Mouse (Mus musculus) forebrain, postnatal 0 days (tissue): ENCODE results near the gene Nudt16l1. TPM values are rescaled to one million over a fixed set of nuclear protein-coding genes. Genes with fewer than 3 reads are reported as not detected.

Source experiments
- ATAC-seq: fragments of 200-750 bp; cut with Nextera tagmentation; 2 replicates; pipeline ENCODE4 v1.8.0; 2017; ENCODE audit warnings: mild to moderate bottlenecking, moderate library complexity
- DNase-seq: peaks from one replicate; pipeline ENCODE4 v3.0.0-alpha.2; 2015
- H3K27ac ChIP-seq: fragments of 300-500 bp; sonication (generic); 2 replicates; pipeline ENCODE4 v1.5.1; 2014; ENCODE audit warnings: low read depth, mild to moderate bottlenecking, antibody characterized with exemption, low read length, moderate library complexity, mixed read lengths
- H3K27me3 ChIP-seq: fragments of 300-500 bp; sonication (generic); 2 replicates; pipeline ENCODE4 v1.6.1; 2014; ENCODE audit warnings: mild to moderate bottlenecking, low read length, mixed read lengths; ENCODE audit not compliant: insufficient read depth
- H3K36me3 ChIP-seq: fragments of 300-500 bp; sonication (generic); 2 replicates; pipeline ENCODE4 v1.6.1; 2014; ENCODE audit warnings: mild to moderate bottlenecking, moderate library complexity; ENCODE audit not compliant: insufficient read depth
- H3K4me1 ChIP-seq: fragments of 300-500 bp; sonication (generic); 2 replicates; pipeline ENCODE4 v1.6.1; 2014; ENCODE audit warnings: antibody characterized with exemption; ENCODE audit not compliant: insufficient read depth
- H3K4me2 ChIP-seq: fragments of 300-500 bp; sonication (generic); 2 replicates; pipeline ENCODE4 v1.6.1; 2014; ENCODE audit warnings: low read depth, mild to moderate bottlenecking, moderate library complexity
- H3K4me3 ChIP-seq: fragments of 300-500 bp; sonication (generic); 2 replicates; pipeline ENCODE4 v1.5.1; 2014; ENCODE audit warnings: low read depth, low read length, mixed read lengths
- H3K9ac ChIP-seq: fragments of 300-500 bp; sonication (generic); 2 replicates; pipeline ENCODE4 v1.6.1; 2014; ENCODE audit warnings: mild to moderate bottlenecking
- H3K9me3 ChIP-seq: fragments of 300-500 bp; sonication (generic); 2 replicates; pipeline ENCODE4 v1.6.1; 2016; ENCODE audit warnings: low read length
- CTCF ChIP-seq: sonication (generic); IDR thresholded peaks from 2 replicates; pipeline ENCODE4 v1.5.1; 2016; ENCODE audit warnings: antibody characterized with exemption, control low read depth, low read depth
- WGBS: fragments of 180-500 bp; shearing (Covaris S2); extraction: QIAGEN DNeasy Blood & Tissue Kit; methylation state at CpG from one replicate; pipeline ENCODE4 v1.1.7; 2014; 5-methylcytosine and 5-hydroxymethylcytosine counted together
- polyA plus RNA-seq: library from polyadenylated mRNA; unstranded; fragments of >200 nt; fragmentation: Nextera tagmentation; extraction: Ambion mirVana; gene quantifications from 2 replicates; pipeline ENCODE4 v1.2.1, GENCODE M21; 2015
- total RNA-seq: library from RNA; depleted of rRNA; stranded (reverse); fragments of >200 nt; gene quantifications from 2 replicates; pipeline ENCODE4 v1.2.3, GENCODE M21; 2014

The Nudt16l1 gene
- total and polyA plus RNA-seq, 2 experiments from 2014 or later = 36.6 to 133 TPM

DNA sequence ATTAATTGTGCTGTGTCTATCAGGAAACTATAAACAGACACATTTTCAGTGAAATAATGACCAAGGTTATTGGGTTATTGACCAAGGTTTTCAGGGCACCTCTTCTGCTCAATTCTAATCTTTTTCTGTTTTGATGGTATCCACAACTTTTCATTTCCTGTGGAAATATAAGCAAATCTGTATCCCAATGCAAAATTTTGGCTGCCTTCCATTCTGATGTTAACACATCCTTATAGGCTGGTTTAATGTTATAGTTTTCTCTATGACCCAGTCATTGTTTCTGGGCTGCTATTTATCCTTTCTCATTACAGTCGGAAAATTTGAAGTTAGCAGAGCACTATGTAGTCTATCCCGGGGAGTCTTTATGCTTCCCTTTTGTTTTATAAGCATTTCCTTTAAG, 38.9 kb upstream of the Nudt16l1 start:
- no peak overlapping the region for H3K4me2 ChIP-seq
- H3K9me3 ChIP-seq = no peaks in the 10 kb centered on the region
- H3K36me3 ChIP-seq = 0 out of 2 replicates have a peak, but pooled peaks cover 4% of the 10 kb centered on the region
- H3K27ac ChIP-seq = no peak overlapping the region
- H3K4me3 ChIP-seq = no peak overlapping the region
- H3K9ac ChIP-seq = no peak overlapping the region
- no peak for ATAC-seq
- no peaks in the 10 kb centered on the region for H3K4me1 ChIP-seq
- no peak for TF ChIP-seq CTCF
- WGBS = 75% methylated on average over 2 of the region's 2 CpGs
- no peak for DNase-seq
- H3K27me3 ChIP-seq = no peaks in the 10 kb centered on the region

GRCm38 (mm10) chr16:4901167-4901566, 37.4 kb upstream of the Nudt16l1 start:
- Histone ChIP-seq H3K9ac (no peak overlapping the region), H3K9me3 (no peaks in the 10 kb centered on the region), H3K4me2 (no peak overlapping the region), H3K36me3 (0 out of 2 replicates have a peak, but pooled peaks cover 4% of the 10 kb centered on the region), H3K4me3 (no peak overlapping the region), H3K27ac (no peak overlapping the region), H3K4me1 (no peaks in the 10 kb centered on the region), H3K27me3 (no peaks in the 10 kb centered on the region)
- ATAC-seq (no peak), DNase-seq (no peak)
- TF ChIP-seq CTCF = no peak
- WGBS = 62% methylated on average over 7 of the region's 7 CpGs

- H3K4me2 ChIP-seq = no peak overlapping the region
- no peak overlapping the region for H3K4me3 ChIP-seq
- H3K9ac ChIP-seq = no peak overlapping the region
- H3K9me3 ChIP-seq = no peaks in the 10 kb centered on the region
- ATAC-seq = no peak
- H3K36me3 ChIP-seq = 0 out of 2 replicates have a peak, but pooled peaks cover 4% of the 10 kb centered on the region
- H3K27ac ChIP-seq = no peak overlapping the region
- TF ChIP-seq CTCF = no peak
- DNase-seq = no peak
- 78% methylated on average over 2 of the region's 2 CpGs for WGBS
- no peaks in the 10 kb centered on the region for H3K27me3 ChIP-seq
- H3K4me1 ChIP-seq = no peaks in the 10 kb centered on the region
Observed at GRCm38 (mm10) chr16:4902390-4902789, 36.2 kb upstream of the Nudt16l1 start.

DNA sequence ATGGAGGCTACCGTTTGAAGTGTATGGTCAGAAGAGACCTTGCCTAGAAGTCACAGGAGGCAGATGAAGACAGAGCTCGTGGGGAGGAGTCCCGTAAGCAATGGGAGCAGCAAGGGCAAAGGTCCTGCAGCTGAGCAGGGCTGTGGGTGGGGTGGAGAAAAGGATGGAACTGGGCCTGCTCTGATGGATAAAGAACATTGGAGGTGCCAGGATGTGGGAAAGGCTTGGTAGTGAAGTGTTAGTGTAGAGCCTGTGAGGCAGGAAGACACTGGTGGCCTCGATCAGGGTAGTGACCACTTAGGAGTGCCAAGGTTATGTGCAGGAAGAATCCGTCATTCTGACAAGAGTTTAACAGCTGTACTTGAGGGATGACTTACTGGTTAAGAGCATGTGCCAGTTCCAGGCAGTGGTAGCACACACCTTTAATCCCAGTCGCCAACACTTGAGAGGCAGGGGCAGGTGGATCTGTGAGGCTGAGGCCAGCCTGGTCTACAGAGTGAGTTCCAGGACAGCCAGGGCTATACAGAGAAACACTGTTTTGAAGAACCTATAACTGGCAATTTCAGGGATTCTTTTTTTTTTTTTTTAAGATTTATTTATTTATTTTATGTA, 35.0 kb upstream of the Nudt16l1 start:
- 90% methylated on average over 6 of the region's 6 CpGs for WGBS
- no peak overlapping the region for H3K4me2 ChIP-seq
- TF ChIP-seq CTCF = no peak

DNA sequence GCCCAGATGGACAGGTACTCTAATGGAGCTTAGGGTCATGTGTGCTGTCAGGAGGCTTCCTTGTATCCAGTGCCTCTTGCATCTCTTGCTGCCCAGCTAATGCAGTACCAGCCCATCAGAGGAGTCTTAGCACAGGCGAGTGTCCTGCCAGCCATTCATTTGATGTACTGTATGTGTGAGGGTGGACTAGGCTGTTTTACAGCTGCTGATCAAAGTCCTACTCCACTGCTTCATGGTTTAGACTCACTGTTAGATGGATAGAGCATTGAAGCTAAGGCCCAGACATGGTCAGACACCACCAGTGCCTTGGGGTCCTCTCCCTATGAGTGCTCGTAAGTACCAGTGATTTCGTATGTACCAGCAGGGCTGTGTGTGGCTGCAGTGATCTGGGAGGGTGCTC, 33.7 kb upstream of the Nudt16l1 start:
- TF ChIP-seq CTCF = no peak
- Histone ChIP-seq H3K4me1 (no peaks in the 10 kb centered on the region), H3K9me3 (no peaks in the 10 kb centered on the region), H3K9ac (no peak overlapping the region), H3K4me2 (no peak overlapping the region), H3K27me3 (no peaks in the 10 kb centered on the region), H3K4me3 (no peak overlapping the region), H3K36me3 (peaks cover 13% of the 10 kb centered on the region), H3K27ac (no peak overlapping the region)
- WGBS = 95% methylated on average over 3 of the region's 3 CpGs
- ATAC-seq (no peak), DNase-seq (no peak)

More for the DNA sequence above, 35.0 kb upstream of the Nudt16l1 start:
- H3K9ac ChIP-seq = no peak overlapping the region
- peaks cover 6% of the 10 kb centered on the region; the same call in 1 of the 2 replicates for H3K36me3 ChIP-seq
- ATAC-seq (no peak), DNase-seq (no peak)
- no peak overlapping the region for H3K4me3 ChIP-seq
- H3K27me3 ChIP-seq = no peaks in the 10 kb centered on the region
- no peak overlapping the region for H3K27ac ChIP-seq
- no peaks in the 10 kb centered on the region for H3K9me3 ChIP-seq
- no peaks in the 10 kb centered on the region for H3K4me1 ChIP-seq

DNA sequence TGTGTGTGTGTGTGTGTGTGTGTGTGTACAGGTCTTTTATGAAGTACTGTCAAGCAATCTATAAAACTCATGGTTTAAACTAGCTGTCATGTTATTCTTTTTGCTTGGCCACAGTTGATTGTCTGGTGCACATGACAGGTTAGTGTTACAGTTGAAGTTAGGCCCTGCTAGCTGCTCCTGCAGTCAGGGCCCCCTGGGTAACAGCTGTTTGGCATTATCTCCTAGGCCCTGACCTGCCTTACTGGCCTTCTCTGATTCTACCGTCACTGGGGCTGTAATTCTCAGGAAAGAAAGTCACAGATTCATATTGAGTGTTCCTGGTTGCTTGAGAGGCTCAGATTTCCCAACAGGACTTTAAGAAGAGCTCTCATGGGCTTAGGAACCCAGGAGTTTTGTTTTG, 33.0 kb upstream of the Nudt16l1 start:
- ATAC-seq = no peak

DNA sequence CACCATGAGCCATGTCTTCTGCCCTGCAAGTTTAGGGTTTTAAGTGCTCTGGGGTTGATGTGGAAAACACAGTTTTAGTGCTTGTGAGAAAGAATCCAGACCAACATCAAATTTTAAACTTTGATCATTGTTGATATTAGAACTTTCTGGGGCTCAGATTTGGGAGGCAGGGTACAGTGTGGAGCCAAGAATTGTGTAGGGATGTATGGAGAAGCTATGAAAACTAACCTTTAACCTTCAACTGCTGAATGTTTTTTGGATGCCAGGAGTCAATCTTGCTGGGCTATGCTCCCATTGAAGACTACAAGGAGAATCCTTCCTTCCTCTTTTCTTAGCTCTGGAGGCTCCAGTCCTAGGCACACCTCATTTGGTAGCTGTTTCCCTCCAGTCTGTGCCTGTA, 32.0 kb upstream of the Nudt16l1 start:
- Histone ChIP-seq H3K4me2 (no peak overlapping the region), H3K36me3 (peaks cover 26% of the 10 kb centered on the region), H3K4me3 (no peak overlapping the region), H3K9me3 (no peaks in the 10 kb centered on the region), H3K27ac (no peak overlapping the region), H3K27me3 (no peaks in the 10 kb centered on the region), H3K4me1 (no peaks in the 10 kb centered on the region), H3K9ac (no peak overlapping the region)
- DNase-seq (no peak), ATAC-seq (no peak)
- TF ChIP-seq CTCF = no peak

More for the DNA sequence above, 33.0 kb upstream of the Nudt16l1 start:
- no peak for DNase-seq
- Histone ChIP-seq H3K27ac (no peak overlapping the region), H3K27me3 (no peaks in the 10 kb centered on the region), H3K9me3 (no peaks in the 10 kb centered on the region), H3K36me3 (peaks cover 17% of the 10 kb centered on the region), H3K9ac (no peak overlapping the region), H3K4me2 (no peak overlapping the region), H3K4me1 (no peaks in the 10 kb centered on the region), H3K4me3 (no peak overlapping the region)
- 63% methylated on average over 1 of the region's 1 CpGs for WGBS
- TF ChIP-seq CTCF = no peak
